Mouse (Mus musculus) kidney, adult 8-10 months (tissue): ENCODE measurements around the gene Gm29609.

ENCODE experiments used
- DNase-seq, 2 experiments: peaks; one replicate each; pipeline ENCODE4 v3.0.0; 2022

The Gm29609 gene

GRCm38 (mm10) chr5:31138241-31138967, 41.3 kb downstream of the Gm29609 start, which contains the start of gene Ucn:
TSS of gene Ucn (minus strand) at chr5:31138829.
- DNase-seq = no peak

GRCm38 (mm10) chr5:31137658-31138057, 42.1 kb downstream of the Gm29609 start:
- DNase-seq = no peak

DNA sequence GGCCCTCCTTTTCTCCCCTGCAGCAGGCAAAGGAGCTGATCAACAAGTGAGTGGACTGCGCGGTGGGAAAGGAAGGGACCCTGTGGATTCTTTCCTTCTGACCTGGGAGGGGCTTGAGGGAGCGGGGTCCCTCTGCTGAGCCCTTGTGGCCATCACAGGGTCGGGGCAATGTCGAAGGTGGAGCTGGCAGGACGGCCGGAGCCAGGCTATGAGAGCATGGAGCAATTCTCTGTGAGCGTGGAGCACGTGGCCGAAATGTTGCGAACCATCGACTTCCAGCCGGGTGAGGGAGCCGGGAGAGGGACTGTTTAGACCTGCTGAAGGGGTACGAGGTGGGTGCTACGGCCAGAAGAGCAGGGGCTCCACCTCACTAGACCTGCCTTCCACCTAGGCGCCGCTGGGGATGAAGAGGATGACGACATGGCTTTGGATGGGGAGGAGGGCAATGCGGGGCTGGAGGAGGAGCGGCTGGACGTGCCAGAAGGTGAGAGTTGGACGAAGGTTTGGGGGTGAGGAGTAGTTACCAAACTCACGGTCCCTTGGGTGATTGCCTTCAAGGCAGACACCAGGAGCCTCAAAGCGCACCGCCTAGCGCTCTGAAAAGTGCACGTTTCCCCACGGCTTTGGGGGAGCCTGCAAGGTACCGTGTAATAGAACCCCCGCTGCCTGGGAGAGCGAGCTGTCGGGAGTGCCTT, 42.8 kb downstream of the Gm29609 start:
- no peak for DNase-seq

- DNase-seq = no peak
Observed at GRCm38 (mm10) chr5:31126050-31126449, 53.7 kb downstream of the Gm29609 start.

DNA sequence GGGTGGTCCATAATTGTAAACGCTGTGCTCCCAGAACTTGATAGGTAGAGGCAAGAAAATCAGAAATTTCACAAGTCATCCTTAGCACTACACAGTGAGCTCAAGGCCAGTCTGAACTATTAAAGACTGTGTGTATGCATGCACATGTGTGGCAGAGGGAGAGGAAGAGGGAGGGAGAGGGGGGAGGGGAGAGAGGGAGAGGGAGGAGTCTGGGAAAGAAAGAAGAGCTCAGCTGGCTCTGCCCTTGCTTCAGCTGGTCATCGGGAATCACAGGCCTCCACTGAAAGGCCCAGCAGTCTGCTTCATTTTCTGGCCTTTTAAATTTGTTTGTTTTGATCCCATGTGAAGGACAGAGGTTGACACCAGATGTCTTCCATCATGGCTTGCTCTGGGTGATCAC, 56.2 kb downstream of the Gm29609 start:
- no peak for DNase-seq

DNA sequence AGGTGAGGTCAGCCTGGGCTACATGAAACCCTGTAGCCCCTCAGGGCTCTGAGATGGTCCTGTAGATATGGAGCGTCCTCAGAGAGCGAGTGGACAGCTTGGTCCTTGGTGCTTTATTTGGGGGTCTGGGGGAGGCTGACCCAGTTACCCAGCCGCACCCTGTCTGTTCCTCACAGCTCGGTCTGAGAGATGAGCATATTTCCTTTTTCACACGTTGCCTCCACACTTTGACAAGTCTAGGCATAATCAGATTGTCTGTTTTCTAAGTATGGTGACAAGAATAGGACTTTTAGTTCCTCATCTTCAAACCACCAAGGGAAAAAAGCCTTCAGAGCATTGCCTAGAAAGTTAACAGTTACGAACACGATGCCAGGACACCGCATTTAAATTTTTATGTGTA, 58.6 kb downstream of the Gm29609 start:
- DNase-seq = no peak

GRCm38 (mm10) chr5:31116912-31117311, 62.8 kb downstream of the Gm29609 start:
- DNase-seq = no peak

DNA sequence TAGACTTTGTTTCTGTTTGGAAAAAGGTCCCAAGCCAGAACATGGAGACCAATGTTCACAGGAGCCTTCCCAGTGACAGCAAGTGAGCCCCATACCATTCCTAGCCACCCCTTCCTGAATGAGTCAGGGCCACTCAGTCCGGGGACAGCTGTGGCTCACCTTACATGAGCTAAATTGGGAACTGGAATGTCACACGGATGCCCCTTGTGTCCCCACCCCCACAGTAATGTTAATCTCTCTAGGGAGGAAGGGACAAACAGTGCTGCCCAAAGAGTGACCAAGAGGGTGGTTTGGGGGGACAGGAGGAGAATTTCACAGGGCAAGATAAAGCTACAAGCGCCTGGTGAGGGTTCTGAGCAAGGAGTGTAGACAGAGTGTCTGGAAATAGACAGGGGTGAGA, 63.4 kb downstream of the Gm29609 start, which contains the start of gene Trim54:
TSS of gene Trim54 (plus strand) at position 359 of the 400 bp plus-strand sequence.
- no peak for DNase-seq

DNA sequence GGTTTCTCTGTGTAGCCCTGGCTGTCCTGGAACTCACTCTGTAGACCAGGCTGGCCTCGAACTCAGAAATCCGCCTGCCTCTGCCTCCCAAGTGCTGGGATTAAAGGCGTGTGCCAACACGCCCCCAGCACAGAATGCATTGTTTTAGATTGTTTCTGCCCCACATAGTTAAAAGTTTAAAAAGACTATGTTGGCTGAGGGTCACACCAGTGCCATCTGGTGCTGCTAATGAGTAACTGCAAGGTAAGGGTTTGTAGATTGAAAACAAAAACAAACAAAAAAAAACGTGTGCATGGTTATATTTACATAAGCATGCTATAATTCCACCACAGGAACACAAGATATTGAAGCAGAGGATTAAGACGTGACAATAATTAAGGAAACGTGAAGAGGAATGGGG, 68.9 kb downstream of the Gm29609 start:
- DNase-seq = no peak

GRCm38 (mm10) chr5:31108000-31108490, 71.7 kb downstream of the Gm29609 start, which contains the start of gene Slc30a3:
TSS of gene Slc30a3 (minus strand) at chr5:31108237.
- DNase-seq = no peak

GRCm38 (mm10) chr5:31105814-31106335, 73.8 kb downstream of the Gm29609 start, which contains the start of gene Dnajc5g:
TSS of gene Dnajc5g (plus strand) at chr5:31106285.
- DNase-seq = no peak

- DNase-seq = no peak
Observed at GRCm38 (mm10) chr5:31095711-31096480, 83.8 kb downstream of the Gm29609 start.

DNA sequence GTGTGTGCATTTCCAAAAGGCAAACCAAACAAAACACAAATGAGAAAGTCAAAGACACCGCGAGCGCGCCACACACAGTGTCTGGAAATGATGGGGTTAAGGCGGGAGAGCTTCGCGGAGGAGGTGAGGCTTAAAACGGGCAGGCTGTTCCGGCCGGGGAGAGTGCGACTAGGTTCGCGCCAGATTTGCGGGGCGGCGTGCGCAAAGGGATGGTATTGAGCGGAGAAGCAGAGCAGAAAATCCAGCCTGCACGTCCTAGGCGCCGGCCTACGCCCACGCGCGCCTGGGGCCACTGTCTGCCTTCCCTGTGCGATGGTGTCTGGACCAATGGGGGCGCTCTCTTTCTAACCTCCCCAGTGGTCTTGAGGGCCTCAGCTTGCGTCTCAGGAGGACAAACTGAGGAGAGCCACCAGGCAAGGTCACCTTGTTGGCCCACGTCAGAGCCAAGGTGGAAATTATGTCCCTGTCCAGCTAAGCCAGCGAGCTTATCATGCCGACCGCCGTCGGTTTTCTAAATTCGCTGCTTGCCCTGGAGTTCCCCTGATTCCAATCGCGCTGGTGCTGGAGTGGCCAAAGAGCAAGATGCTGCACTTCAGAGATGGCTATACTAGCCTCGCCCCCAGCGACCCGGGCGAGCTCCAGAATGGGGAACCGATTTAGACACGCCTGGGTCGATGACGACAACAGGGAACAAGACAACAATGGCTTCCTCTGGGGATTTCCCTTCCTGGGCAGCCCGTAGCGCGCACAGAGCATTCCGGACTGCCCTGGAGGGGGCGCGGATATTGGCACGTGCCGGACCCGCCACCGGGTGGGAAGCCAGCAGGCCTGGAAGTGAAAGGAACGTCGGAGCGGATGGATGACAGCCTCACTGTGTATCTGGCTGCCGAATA, 84.7 kb downstream of the Gm29609 start:
- DNase-seq = peak; percentile 20 to 44
